Mouse (Mus musculus) left cerebral cortex, postnatal 4 days (tissue): ENCODE measurements around the gene Rhbdf2. TPM values are rescaled to one million over a fixed set of nuclear protein-coding genes. Genes with fewer than 3 reads are reported as not detected.
A peak's percentile ranks its signal among the peaks of the same experiment; 100 is the strongest.

Experiments used
- DNase-seq: peaks from one replicate; pipeline ENCODE4 v3.0.0-alpha.2; 2022
- intact Hi-C: fragments of 180-260 bp; cut with DNase I; formaldehyde crosslinking; loops from one replicate; pipeline ENCODE4 v1.15.1; 2025
- total RNA-seq, 2 experiments: library from RNA; stranded (reverse); gene quantifications; 2 replicates each; pipeline ENCODE4 v1.2.3; 2021

Gene Rhbdf2
- total RNA-seq, 2 experiments from 2014 or later: 0.90 to 1.5 TPM

DNA sequence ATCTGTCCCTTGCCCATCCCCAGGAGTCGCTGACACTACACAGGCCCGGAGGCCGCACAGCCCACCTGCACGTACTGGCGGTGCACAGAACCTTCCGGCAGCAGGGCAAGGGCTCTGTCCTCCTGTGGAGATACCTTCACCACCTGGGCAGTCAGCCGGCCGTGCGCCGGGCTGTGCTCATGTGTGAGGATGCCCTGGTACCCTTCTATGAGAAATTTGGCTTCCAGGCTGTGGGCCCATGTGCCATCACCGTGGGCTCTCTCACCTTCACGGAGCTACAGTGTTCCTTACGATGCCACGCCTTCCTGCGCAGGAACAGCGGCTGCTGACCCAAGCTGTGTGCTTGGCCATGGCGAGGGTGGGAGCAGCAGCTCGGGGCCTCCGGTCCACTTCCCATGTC lies 30.1 kb downstream of the Rhbdf2 start:
- no peak for DNase-seq
- intact Hi-C loops: no loop called here

DNA sequence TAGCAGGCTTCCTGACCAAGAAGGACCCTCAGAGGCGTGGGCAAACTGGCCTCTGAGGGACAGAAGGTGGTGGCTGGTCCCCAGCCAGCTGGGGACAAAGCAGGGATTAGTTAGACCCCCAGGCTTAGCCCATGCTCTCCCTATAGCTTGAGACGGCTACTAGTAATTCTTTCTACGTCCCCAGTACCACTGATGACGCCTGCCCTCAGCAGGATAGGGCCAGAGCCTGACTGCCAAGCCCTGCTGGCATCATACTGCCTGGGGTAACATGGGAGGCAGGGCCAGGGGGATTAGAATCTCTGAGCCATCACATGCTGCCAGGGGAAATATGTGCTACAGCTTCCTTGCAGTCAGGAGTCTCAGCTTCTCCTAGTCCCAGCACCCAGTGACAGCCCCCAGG lies 33.5 kb downstream of the Rhbdf2 start:
- intact Hi-C loops: no loop called here
- no peak for DNase-seq

DNA sequence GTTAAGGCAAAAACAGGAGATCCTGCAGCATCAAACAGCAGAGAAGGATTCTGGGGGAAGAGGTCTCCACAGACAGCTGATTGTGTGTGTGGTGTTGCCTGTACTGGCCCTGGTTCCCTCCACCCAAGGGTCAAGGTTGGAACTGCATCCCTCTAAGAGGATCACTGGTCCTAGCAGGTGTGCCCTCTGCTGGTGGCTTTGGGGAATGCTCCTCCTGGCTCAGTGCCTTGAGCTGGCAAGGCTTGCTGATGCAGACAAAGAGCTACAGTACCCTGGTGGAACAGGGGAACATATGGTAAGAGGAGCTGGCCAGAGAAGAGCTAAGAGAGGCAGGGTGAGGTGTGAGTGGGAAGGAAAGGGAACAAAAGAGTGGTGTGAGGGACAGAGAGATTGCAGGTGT lies 34.4 kb downstream of the Rhbdf2 start:
- DNase-seq: peak; percentile 98
- intact Hi-C loops: no loop called here

DNA sequence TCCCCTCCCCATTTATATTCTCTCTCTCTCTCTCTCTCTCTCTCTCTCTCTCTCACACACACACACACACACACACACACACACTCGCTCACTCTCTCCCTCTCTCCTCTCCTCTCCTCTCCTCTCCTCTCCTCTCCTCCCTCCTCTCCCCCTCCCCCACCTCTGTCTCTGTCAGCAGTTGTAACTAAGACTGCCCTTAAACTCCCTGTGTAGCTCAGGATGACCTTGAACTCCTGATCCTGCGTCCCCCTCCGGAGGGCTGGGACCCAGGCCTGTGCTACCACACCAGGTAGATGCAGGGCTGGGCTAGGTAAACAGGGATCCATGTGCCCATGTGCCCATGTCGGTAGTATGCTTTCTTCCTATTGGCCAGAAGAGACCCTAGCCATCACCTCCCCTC lies 35.2 kb downstream of the Rhbdf2 start:
- DNase-seq: no peak
- intact Hi-C loops: no loop called here

DNA sequence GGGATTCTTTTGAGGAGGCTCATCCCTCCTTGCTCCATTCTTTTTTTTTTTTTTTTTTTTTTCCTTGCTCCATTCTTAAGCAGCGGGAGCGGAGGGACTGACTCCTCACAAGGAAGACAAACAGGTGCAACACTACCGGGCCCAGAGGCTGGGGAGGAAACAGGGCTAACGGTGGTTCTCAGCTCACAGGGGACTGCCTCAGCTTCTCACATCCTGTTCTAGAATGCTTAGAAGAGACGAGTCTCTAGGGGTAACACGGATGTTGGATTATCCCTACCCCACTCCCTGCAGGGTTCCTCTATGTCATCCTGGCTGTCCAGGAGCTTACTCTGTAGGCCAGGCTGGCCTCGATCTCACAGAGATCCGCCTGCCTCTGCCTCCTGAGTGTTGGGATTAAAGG lies 37.2 kb downstream of the Rhbdf2 start:
- intact Hi-C loops: no loop called here
- no peak for DNase-seq

DNA sequence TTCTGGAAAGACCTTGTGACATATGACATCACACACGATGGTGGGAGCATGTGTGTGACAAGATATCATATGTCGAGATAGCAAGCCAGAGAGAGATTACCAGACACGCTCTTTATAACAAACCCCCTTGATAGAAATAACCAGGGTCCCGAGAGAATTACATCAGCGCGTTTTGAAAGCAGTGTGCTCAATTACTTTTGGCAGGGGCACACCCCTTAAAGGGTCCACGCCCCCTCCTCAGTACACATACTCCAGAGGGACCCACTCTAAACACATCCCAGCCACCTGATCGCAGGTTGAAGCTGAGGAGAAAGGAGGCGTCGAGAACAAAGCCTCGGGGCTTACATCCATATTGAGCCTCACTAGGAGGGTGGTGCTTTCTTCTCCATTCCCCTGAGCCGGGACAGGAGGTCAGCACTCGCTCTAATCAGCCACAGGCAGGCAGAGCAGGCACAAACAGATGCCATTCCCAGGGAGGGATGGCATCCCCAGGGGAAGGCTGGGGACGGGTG lies 37.7 kb downstream of the Rhbdf2 start:
- DNase-seq: no peak
- intact Hi-C loops: no loop called here

DNA sequence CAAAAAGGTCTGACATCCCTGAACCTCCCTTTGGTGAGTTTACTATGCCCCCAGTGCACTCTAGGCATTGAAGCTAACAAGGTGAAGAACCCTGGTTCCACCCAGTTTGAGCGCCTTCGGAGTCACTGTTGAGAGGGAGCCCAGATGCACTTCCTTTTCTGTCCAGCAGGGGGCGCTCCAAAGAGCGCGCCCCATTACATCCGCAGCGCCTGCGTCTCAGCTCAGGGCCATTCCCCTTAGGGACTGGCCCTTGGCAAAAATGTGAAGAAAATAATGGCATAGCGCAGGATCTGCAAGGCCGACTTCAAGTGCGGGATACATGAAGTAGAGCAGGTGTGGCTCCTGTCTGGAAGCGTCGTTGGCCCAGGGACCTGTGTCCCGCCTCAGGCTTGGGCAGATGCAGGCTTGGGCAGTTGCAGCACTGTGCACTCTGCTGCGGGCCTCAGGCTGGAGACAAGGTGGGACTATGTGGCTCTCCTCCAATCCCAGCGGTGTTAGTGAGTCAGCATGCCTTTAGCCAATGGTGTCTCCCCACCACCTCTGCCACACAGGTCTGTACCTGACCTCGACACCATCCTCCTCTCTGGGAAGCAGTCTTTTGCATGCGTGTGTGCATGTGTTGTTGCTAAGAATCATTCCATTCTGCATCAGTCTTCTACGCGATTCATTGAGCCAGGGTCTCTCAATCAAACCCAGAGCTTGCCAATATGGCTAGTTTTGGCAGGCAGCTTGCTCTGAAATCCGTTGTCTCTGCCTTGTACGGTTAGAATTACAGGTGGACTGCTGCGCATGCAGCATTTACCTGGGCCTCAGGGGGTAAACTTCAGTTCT lies 39.8 kb downstream of the Rhbdf2 start:
- intact Hi-C loops: no loop called here
- peak; percentile 68 for DNase-seq

DNA sequence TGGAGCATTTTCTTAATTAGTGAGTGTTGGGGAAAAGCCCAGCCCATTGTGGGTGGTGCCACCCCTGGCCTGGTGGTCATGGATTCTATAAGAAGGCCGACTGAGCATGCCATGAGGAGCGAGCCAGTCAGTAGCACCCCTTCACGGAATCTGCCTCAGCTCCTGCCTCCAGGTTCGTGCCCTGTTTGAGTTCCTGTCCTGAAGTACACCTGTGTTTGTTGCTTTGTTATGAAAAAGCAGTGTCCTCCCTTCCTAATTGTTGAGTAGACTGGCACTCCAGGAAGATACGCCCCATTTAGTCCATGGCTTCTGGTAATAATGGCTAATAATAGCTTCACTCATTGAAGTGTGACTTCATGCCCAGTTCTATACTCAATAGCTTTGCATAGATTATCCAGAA lies 40.5 kb downstream of the Rhbdf2 start, which contains the start of gene Aanat:
Aanat (plus strand) TSS at position 123 of the 400 bp plus-strand sequence.
- DNase-seq: no peak
- intact Hi-C loops: no loop called here

DNA sequence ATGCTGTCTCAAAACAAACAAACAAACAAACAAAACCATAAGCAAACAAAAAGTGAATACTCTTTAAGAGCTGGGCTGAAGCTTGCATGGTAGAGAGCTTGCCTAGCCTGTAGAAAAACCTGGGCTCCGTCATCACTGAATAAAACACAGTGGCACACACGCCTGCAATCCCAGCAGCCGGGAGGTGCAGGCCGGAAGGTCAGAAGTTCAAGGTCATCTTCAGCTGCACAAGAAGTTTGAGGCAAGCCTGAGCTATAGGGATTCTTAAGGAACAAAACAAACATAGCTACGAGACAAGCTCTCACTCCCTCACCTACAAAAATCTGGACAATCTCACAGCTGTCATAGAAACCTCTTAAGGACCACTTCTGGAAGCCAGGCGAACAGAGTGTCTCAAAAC lies 41.1 kb downstream of the Rhbdf2 start:
- intact Hi-C loops: no loop called here

DNA sequence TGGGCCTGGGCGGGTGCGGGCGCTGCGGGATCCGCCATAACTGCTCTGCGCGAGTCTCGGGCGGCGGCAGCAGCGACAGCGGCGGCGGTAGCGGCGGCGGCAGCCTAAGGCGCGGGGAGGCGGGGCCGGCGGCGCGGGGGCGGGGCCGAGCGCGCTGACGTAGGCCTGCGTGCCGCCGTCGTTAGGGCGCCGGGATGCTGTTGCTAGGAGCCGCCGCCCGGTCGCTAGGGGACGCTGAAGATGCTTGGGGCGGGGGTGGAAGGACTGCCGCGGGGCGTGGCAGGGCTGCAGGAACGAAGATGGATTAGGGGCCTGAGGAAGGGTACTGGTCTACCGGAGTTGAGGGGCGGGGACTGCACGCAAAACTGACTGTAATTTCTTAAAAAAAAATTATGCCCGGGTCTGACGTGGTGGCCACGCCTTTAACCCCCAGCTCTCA lies 45.4 kb downstream of the Rhbdf2 start, which contains the start of gene Ube2o:
Ube2o (minus strand) TSS at position 72 of the 439 bp plus-strand sequence.
- DNase-seq: peak; percentile 89
- intact Hi-C loops: no loop called here

More for the DNA sequence above, 41.1 kb downstream of the Rhbdf2 start:
- DNase-seq: no peak

DNA sequence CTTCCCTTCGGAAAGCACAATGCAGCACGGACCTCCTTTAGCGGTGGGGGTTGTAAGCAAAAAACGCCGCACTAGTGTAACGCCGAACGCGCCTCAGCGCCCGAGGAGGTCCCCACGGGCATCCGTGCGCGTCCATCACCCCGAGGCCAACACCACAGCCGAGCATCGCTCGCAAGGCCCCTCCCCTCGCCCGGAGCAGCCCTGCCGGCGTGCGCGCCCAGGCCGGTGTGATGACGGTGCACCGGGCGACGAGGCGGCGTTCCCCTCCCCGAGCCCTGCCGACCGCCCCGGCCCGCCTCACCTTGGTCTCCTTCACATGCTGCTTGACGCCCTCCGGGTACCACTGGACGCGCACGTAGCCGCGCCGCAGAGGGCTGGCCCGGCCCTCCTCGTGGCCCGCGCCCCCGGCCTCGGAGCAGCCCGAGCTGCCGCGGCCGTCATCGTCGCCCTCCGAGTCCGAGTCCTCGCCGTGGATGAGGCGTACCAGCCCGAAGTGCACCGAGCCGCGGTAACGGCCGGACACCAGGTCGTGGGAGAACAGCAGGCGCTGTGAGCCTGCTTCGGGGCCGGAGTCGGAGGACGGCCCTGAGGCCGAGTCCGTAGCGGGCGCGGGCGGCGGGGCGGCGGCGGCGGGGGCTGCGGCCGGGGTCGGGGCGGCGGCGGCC lies 46.0 kb downstream of the Rhbdf2 start:
- intact Hi-C loops: no loop called here
- DNase-seq: peak; percentile 43

DNA sequence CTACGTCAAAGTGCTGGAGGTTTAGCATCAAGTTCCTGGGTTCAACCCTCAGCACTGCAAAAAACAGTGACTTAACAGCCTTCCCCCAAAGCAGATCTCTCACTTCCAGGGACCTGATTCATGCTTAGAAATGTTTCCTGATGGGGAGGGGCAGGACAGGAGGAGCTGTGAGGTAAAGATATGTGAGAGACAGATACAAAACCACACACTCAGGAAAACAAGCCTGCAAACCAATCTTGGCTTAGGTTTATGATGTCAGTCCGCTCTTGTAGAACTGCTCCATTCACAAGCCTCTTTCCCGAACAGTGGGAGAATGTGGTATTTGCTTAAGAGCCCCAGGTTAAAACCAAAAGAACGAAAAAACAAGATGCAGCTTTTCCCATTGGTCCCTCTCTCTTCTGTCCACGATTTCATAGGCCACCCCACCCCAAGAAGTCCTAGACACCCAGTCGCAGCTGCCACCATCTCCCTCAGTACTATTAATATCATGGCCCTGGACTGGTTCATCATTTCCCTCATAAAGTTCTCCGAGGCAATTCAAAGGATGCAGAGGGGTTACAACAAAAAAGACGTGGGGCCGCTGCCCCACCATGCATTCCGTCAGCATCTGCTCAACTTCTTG lies 46.7 kb downstream of the Rhbdf2 start:
- no peak for DNase-seq
- intact Hi-C loops: no loop called here

DNA sequence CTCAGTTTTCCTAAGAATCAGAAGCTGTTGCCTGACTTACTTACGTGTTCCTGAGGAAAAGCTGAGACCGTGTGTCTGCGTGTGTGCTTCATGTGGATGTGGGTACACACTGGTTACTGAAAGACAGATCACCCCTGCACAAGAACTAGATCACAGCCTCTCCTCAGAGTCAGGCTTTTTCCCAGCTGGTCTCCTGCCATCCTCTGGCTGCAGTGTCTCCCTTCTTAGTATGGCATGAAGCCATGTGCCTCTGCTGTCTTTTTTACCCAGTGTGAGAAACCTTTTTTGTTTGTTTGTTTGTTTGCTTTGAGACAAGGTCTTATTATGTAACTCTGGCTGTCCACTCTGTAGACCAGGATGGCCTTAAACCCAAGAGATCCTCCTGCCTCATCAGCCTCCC lies 47.5 kb downstream of the Rhbdf2 start:
- intact Hi-C loops: no loop called here

DNA sequence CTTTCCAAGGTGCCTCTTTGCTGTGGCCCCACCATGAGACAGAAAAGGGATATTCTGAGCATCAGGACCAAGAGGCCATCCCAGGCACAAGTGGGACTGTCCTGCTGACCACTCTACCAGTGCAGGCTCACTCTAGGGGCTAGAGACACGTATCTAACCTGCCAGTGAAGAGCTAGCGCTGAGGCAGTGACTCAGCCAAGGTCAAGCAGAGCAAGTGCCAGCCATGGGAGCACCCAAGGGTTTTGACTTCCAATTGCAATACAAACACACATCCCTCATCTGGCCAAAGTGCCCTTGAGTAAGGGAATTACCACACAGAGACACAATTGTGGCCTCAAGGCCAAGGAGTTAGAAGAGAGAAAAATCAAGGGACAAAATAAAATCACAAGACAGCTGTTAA lies 51.4 kb downstream of the Rhbdf2 start:
- no peak for DNase-seq
- intact Hi-C loops: no loop called here

More for the DNA sequence above, 47.5 kb downstream of the Rhbdf2 start:
- no peak for DNase-seq

DNA sequence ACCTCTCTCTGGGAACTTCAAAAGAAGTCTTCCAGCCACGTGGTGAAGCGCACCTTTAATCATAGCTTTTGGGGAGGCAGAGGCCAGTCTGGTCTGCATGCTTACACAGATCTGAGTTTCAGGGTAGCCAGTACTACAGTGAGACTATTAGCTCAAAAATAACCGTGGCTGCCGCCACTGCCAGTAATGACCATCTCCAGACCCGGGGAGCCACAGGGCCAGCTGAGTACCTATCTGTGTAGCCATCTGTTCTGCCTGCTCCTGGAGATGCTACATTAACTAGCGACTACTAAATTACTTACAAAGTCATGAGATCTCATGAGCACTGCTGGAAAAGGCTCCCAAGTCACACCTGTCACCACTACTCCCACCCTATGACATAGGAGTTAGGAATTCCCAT lies 51.8 kb downstream of the Rhbdf2 start:
- DNase-seq: no peak
- intact Hi-C loops: no loop called here

DNA sequence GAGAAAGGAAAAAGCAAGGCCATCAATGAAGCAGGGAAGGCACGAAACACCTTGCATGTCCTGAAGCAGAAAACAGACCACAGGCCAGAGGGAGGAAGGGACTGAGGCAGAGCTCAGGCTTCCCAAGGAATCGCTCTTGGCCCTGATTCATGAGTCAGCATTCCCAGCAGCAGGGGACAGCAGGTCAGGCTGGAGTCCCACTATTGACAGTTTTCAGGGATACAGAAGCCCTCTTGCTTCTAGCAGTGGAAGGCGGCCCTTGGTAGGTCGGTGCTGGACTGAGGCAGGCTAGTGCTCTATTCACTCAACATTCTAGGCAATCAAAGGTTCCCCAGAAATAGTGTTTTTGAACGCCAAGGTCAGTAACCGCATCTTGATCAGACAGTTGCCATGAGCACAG lies 52.3 kb downstream of the Rhbdf2 start:
- DNase-seq: no peak
- intact Hi-C loops: no loop called here

DNA sequence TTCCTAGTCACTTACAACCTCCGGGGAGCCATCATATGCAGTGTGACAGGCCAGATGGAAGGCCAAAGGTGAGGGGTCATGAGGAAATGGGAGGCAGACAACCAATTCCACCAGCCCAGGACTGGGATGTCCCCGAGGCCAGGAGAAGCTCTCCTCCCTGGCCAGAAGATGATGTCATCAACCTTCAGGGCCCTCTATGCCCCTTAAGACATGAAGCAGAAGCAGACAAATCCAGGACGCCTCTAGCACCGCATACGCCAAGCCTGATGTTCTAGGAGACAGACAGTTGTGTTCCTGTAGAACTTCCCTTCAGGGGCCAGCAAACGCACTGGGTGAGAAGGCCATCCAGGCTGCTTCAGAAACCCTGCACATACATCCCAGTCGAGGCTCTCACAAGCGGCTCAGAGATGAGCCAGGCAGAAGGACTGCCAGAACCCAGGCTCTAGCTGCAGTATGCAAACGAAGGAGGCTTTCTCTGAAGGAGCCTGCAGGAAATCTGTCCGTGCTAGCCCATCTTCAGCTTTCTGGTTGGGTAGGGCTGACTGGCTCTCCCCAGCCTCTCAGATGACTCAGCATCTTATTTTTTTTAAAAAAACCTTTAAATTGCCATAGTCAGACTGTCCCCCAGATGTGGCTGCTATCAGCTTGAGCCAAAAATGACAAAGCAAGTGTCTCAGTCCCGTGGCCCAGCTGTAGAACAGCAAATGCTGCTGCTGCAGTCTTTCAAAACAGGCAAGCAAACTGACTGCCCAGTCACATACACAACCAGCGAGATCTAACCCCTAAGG lies 53.9 kb downstream of the Rhbdf2 start:
- no peak for DNase-seq
- intact Hi-C loops: no loop called here

DNA sequence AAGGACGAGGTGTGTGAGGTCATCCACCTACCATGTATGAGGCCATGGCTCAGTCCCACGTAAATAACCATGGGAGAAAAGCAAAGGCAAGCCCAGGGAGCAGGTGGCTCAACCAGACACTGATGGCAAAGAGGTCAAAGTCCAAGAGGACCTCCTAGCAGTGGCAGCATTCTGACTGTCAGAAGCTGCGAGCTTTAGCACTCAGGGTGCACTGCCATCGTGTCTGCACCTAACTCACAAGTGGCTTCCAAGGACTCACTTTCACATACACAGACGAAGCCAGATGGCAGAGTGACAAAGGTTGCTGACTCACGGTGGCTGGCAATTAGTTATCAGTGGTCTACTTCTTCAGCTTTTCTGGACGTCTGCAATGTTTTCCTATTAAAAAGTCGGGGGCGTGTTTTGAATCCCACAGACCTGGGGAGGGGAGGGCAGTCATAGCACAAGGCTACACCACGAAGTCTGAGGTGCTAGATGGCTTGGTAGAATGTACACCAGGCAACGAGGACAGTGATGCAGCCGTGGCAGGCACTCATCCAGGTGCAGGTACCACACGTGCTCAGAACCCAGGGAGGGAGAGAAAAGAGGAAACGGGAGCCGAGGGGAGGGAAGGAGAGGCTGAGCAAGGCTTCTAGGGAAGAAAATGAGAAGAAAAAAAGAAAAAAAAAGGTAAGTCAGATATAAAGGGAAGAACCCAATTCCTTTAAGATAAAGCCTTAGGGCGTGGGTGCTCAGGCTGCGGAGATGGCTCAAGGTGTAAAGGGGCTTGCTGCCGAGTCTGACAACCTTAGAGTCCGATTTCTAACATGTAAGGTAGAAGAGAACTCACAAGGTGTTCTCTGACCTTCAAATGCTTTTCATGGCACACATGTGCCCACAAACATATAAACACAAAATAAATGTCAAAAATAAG lies 54.8 kb downstream of the Rhbdf2 start:
- intact Hi-C loops: no loop called here

DNA sequence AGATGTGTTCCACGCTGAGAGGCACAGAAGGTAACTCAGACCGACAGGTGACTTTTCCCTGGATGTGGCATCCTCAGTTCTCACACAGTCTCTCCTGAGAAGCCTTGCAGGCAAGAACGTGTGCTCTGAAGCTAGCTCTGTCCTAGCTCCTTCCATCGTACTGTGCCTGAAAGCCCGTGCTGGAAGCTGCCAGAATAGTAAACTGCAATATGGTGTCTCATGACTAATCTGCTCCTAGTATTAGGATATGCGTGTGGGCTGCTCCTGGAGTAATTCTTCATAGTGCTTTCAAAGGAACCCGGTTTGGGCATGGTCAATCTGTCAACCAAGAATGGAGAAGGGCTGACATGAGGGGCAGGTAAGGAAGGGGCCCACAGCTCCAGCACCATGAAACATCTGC lies 56.0 kb downstream of the Rhbdf2 start:
- no peak for DNase-seq
- intact Hi-C loops: no loop called here

More for the DNA sequence above, 54.8 kb downstream of the Rhbdf2 start:
- no peak for DNase-seq

DNA sequence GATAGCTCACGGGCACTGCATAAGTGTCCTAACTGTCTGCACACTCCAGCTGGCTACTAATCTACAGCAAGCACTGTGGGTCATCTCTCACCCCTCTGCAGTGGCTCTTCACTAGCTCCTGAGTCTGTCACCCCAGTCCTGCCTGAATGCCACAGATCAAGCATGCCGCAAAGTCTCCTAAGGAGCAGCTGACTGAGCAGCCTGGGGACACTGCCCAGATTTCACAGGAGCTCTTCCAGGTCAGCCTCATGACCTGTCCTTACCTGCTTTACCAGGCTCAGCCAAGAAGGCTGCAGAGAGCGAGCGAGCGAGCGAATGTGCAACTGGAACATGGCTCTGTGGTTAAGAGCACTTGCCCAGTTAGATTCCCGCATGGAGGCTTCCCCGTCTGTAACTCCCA lies 59.3 kb downstream of the Rhbdf2 start:
- intact Hi-C loops: no loop called here
- no peak for DNase-seq
